ENCODE assay signal across 23 mouse cellular contexts in the genomic region with DNA sequence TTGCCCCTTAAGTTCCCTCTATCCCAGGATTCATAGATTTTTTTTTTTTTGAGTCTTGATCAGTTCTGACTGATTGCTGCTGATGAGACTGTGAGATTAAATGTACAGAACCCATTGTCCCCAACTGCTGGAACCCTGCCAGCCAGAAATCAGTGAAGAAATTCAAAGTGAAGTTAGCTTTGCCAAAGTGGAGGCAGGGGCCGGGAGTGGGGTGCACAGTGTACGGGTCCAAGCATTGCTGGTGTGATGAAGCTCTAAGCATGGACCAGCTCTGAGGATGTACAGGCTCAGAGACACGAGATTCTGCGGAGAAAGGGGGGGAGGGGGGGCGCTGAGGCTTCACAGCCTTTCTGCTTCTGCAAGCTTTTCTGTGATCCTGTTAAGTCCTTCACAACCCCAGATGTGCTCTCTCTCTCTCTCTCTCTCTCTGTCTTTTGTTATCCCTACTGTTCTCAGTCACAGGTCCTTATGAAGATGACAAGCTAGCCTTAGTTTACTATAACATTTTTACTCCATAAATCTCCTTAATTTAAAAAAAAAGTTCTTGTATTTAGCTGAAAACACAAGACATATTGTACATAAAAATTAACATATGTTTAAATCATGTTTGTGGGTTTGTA. TPM values are rescaled to one million over a fixed set of nuclear protein-coding genes. Genes with fewer than 3 reads are reported as not detected.
DNase-seq lines count a peak whose midpoint lies in the region; ATAC-seq and TF ChIP-seq lines count a peak whose summit lies in the region.
"Had no signal": no experiment of that assay in that cellular context is flagged by ENCODE, and none has a peak within 500 bp of the region (broad histone marks: within the 10 kb centered on the region; RNA-seq: fewer than 3 reads in every experiment).

No protein-coding gene starts in this region.

- H3K27ac ChIP-seq in forebrain, embryonic 12.5 days, result no peak overlapping the region
- H3K27ac ChIP-seq in forebrain, embryonic 13.5 days, result no peak overlapping the region
- H3K27ac ChIP-seq in lung, postnatal 0 days (ENCODE audit: low read length), result no peak overlapping the region
- H3K27ac ChIP-seq in neural tube, embryonic 14.5 days (ENCODE audit: low read depth, low read length), result no peak overlapping the region
- H3K27ac ChIP-seq in neural tube, embryonic 15.5 days (replicated peaks), result no peak overlapping the region
- H3K27ac ChIP-seq: embryonic facial prominence, embryonic 15.5 days; limb, embryonic 12.5 days; neural tube, embryonic 12.5 days; stomach, postnatal 0 days had no signal

- H3K4me1 ChIP-seq in forebrain, embryonic 12.5 days, result peaks cover 6% of the 10 kb centered on the region
- H3K4me1 ChIP-seq in forebrain, embryonic 13.5 days, result peaks cover 5% of the 10 kb centered on the region; the same call in 1 of the 2 replicates
- H3K4me1 ChIP-seq in lung, postnatal 0 days (ENCODE audit: insufficient read depth, low read depth, low read length), result no peaks in the 10 kb centered on the region
- no peaks in the 10 kb centered on the region for H3K4me1 ChIP-seq in neural tube, embryonic 14.5 days (ENCODE audit: control insufficient read depth, insufficient read depth, low read length)
- no peaks in the 10 kb centered on the region for H3K4me1 ChIP-seq in neural tube, embryonic 15.5 days
- H3K4me1 ChIP-seq: heart, embryonic 12.5 days; limb, embryonic 12.5 days; neural tube, embryonic 12.5 days had no signal

- TF ChIP-seq EP300 in lung, postnatal 0 days (IDR thresholded peaks at IDR 0.05), result no peak

- no peaks in the 10 kb centered on the region for H3K36me3 ChIP-seq in forebrain, embryonic 12.5 days (replicated peaks)
- no peaks in the 10 kb centered on the region for H3K36me3 ChIP-seq in forebrain, embryonic 13.5 days (ENCODE audit: poor library complexity, severe bottlenecking)
- no peaks in the 10 kb centered on the region for H3K36me3 ChIP-seq in lung, postnatal 0 days (ENCODE audit: insufficient read depth, low read length)
- H3K36me3 ChIP-seq in neural tube, embryonic 14.5 days (ENCODE audit: control insufficient read depth, insufficient read depth, low read length), result no peaks in the 10 kb centered on the region
- no peaks in the 10 kb centered on the region for H3K36me3 ChIP-seq in neural tube, embryonic 15.5 days
- H3K36me3 ChIP-seq: embryonic facial prominence, embryonic 15.5 days; heart, embryonic 12.5 days; limb, embryonic 12.5 days; neural tube, embryonic 12.5 days had no signal

- H3K9ac ChIP-seq in forebrain, embryonic 12.5 days, result no peak overlapping the region
- no peak overlapping the region for H3K9ac ChIP-seq in forebrain, embryonic 13.5 days
- H3K9ac ChIP-seq in lung, postnatal 0 days (replicated peaks; ENCODE audit: low read depth), result no peak overlapping the region
- H3K9ac ChIP-seq in neural tube, embryonic 14.5 days (replicated peaks; ENCODE audit: low read depth, low read length), result no peak overlapping the region
- no peak overlapping the region for H3K9ac ChIP-seq in neural tube, embryonic 15.5 days (replicated peaks)
- H3K9ac ChIP-seq: embryonic facial prominence, embryonic 15.5 days; heart, embryonic 12.5 days; limb, embryonic 12.5 days; liver, postnatal 0 days; neural tube, embryonic 12.5 days had no signal

- no peak overlapping the region for H3K4me3 ChIP-seq in forebrain, embryonic 12.5 days (replicated peaks)
- H3K4me3 ChIP-seq in forebrain, embryonic 13.5 days, result no peak overlapping the region
- H3K4me3 ChIP-seq in lung, postnatal 0 days (ENCODE audit: low read depth, low read length), result no peak overlapping the region
- H3K4me3 ChIP-seq in neural tube, embryonic 14.5 days (ENCODE audit: low read depth, low read length), result no peak overlapping the region
- H3K4me3 ChIP-seq in neural tube, embryonic 15.5 days (replicated peaks), result no peak overlapping the region
- H3K4me3 ChIP-seq: embryonic facial prominence, embryonic 15.5 days; heart, embryonic 12.5 days; limb, embryonic 12.5 days; neural tube, embryonic 12.5 days had no signal

- peak; percentile 24 for DNase-seq in lung, postnatal 0 days (ENCODE audit: low spot score)
- no peak for DNase-seq in lung, postnatal 4 days
- peak; percentile 16 for DNase-seq in testis, postnatal 14 days (ENCODE audit: low spot score)
- DNase-seq: cerebellum, adult 11 months; cerebellum, postnatal 36 days; embryo, embryonic 11 days; gastrocnemius, postnatal 25 days; heart, adult 18-20 months; heart, postnatal 10 days; kidney, adult 18-20 months; kidney, postnatal 4 days; liver, postnatal 0 days had no signal

- H3K4me2 ChIP-seq in forebrain, embryonic 12.5 days, result no peak overlapping the region
- H3K4me2 ChIP-seq in forebrain, embryonic 13.5 days, result no peak overlapping the region
- no peak overlapping the region for H3K4me2 ChIP-seq in lung, postnatal 0 days (replicated peaks; ENCODE audit: low read depth, low read length)
- no peak overlapping the region for H3K4me2 ChIP-seq in neural tube, embryonic 14.5 days (ENCODE audit: low read depth, low read length)
- H3K4me2 ChIP-seq in neural tube, embryonic 15.5 days, result no peak overlapping the region
- H3K4me2 ChIP-seq: embryonic facial prominence, embryonic 15.5 days; heart, embryonic 12.5 days; limb, embryonic 12.5 days; liver, embryonic 11.5 days; neural tube, embryonic 12.5 days had no signal

- H3K9me3 ChIP-seq in forebrain, embryonic 12.5 days, result no peaks in the 10 kb centered on the region
- no peaks in the 10 kb centered on the region for H3K9me3 ChIP-seq in forebrain, embryonic 13.5 days (replicated peaks)
- no peaks in the 10 kb centered on the region for H3K9me3 ChIP-seq in lung, postnatal 0 days (ENCODE audit: low read length)
- H3K9me3 ChIP-seq in neural tube, embryonic 14.5 days (ENCODE audit: control insufficient read depth, low read length), result no peaks in the 10 kb centered on the region
- no peaks in the 10 kb centered on the region for H3K9me3 ChIP-seq in neural tube, embryonic 15.5 days (replicated peaks)
- H3K9me3 ChIP-seq: embryonic facial prominence, embryonic 15.5 days; heart, embryonic 12.5 days; limb, embryonic 12.5 days; neural tube, embryonic 12.5 days had no signal

- H3K27me3 ChIP-seq in forebrain, embryonic 12.5 days, result 0 out of 2 replicates have a peak, but pooled peaks cover 7% of the 10 kb centered on the region
- H3K27me3 ChIP-seq in forebrain, embryonic 13.5 days, result peaks cover 4% of the 10 kb centered on the region; the same call in 1 of the 2 replicates
- no peaks in the 10 kb centered on the region for H3K27me3 ChIP-seq in lung, postnatal 0 days (replicated peaks; ENCODE audit: insufficient read depth, low read length)
- no peaks in the 10 kb centered on the region for H3K27me3 ChIP-seq in neural tube, embryonic 14.5 days (ENCODE audit: control insufficient read depth, insufficient read depth, low read length)
- no peaks in the 10 kb centered on the region for H3K27me3 ChIP-seq in neural tube, embryonic 15.5 days (replicated peaks)
- H3K27me3 ChIP-seq: embryonic facial prominence, embryonic 15.5 days; heart, embryonic 12.5 days; limb, embryonic 12.5 days; neural tube, embryonic 12.5 days had no signal

- ATAC-seq in forebrain, embryonic 12.5 days (ENCODE audit: low FRiP score), result 0 out of 2 replicates have a peak, but pooled peaks have one; percentile 41
- ATAC-seq in forebrain, embryonic 13.5 days, result no peak; the same call in 1 of the 2 replicates
- ATAC-seq in lung, postnatal 0 days, result peak; percentile 38; the same call in 1 of the 2 replicates
- 0 out of 2 replicates have a peak, but pooled peaks have one; percentile 41 for ATAC-seq in neural tube, embryonic 14.5 days (ENCODE audit: low read depth)
- no peak for ATAC-seq in neural tube, embryonic 15.5 days (ENCODE audit: low FRiP score)
- ATAC-seq: inflammation-experienced regulatory T-cells, adult 6 months; liver, postnatal 0 days had no signal

- TF ChIP-seq CTCF in lung, postnatal 0 days (IDR thresholded peaks at IDR 0.05), result no peak

- WGBS in forebrain, embryonic 12.5 days, result 35% methylated on average over 5 of the region's 5 CpGs
- WGBS in forebrain, embryonic 13.5 days, result 32% methylated on average over 4 of the region's 5 CpGs
- WGBS in lung, postnatal 0 days, result 28% methylated on average over 5 of the region's 5 CpGs
- WGBS in neural tube, embryonic 14.5 days, result 38% methylated on average over 3 of the region's 5 CpGs
- WGBS in neural tube, embryonic 15.5 days, result 43% methylated on average over 2 of the region's 5 CpGs

RNA-seq across cellular contexts. Expression of a gene that starts 30.8 kb away (rescaled TPM):
- 42.2 and 42.8 TPM in 2 replicates for polyA plus RNA-seq in forebrain, embryonic 12.5 days (2016; fragmentation: Nextera tagmentation; extraction: Ambion mirVana)
- polyA plus RNA-seq in forebrain, embryonic 13.5 days (2015; fragmentation: Nextera tagmentation; extraction: Ambion mirVana), result 38.3 and 40.3 TPM in 2 replicates
- 26.9 and 28.5 TPM in 2 replicates for polyA plus RNA-seq in lung, postnatal 0 days (2015; fragmentation: Nextera tagmentation; extraction: Ambion mirVana)
- polyA plus RNA-seq in neural tube, embryonic 14.5 days (2014; fragmentation: Nextera tagmentation; extraction: Ambion mirVana), result 43.5 and 44.9 TPM in 2 replicates
- 32.1 and 34.5 TPM in 2 replicates for polyA plus RNA-seq in neural tube, embryonic 15.5 days (2015; fragmentation: Nextera tagmentation; extraction: Ambion mirVana)

Comparison
In these comparisons a context has a peak if more than half of its experiments do, and no peak if none do; other contexts are left out.
1. ATAC-seq: peak in forebrain, embryonic 12.5 days (single experiment), lung, postnatal 0 days (single experiment) and neural tube, embryonic 14.5 days (single experiment); none in forebrain, embryonic 13.5 days (single experiment) and neural tube, embryonic 15.5 days (single experiment).
2. DNase-seq: peak in lung, postnatal 0 days (single experiment) and testis, postnatal 14 days (single experiment); none in lung, postnatal 4 days (0 of 2).